Mouse (Mus musculus) adrenal gland, adult 10 weeks (tissue): ENCODE results near the gene Elk1. TPM values are rescaled to one million over a fixed set of nuclear protein-coding genes. Genes with fewer than 3 reads are reported as not detected.

Experiments used
- polyA plus RNA-seq: library from polyadenylated mRNA; stranded (reverse); fragments of 350-450 nt; fragmentation: Illumina TruSeq; extraction: RNeasy Lipid Tissue Mini Kit (QIAGEN cat#74804); gene quantifications from one replicate; pipeline ENCODE4 v1.2.3, GENCODE M21; 2014; ENCODE audit warnings: low read depth, low replicate concordance

The Elk1 gene
- polyA plus RNA-seq = 16.3 TPM

DNA sequence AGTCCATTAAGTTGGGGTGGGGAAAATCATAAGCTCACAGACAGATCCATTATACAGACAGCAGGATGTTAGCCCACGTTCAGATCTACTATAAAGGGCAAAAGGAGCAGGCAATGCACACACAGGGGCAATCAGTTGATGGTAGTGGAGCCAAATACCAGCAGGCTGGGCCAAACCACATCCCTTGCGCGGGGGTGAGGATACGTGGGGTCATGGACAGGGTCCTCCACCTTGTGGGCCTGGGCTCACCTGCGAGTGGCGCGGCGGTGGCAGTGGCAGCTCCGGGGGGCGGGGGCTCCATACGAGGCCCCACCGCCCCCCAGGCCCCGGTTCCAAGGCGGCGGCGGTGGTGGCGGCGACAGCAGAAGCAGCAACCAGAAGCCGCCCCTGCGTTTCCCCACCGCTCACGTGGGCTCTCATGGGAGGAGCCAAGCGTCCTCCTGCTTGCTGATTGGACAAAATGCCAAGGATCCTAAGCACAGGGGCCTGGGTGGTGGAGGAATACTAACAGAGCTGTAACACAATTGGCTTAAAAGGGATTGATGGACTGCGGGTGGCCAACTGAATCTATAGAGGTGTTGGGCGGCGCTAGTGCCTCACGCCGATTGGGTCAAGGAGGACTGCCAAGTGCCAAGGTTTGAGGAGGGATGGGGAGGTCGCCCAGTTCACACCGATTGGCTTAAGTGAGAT is at the start of gene Elk1:
TSS of gene Elk1 (minus strand) at position 418 of the 690 bp plus-strand sequence.

DNA sequence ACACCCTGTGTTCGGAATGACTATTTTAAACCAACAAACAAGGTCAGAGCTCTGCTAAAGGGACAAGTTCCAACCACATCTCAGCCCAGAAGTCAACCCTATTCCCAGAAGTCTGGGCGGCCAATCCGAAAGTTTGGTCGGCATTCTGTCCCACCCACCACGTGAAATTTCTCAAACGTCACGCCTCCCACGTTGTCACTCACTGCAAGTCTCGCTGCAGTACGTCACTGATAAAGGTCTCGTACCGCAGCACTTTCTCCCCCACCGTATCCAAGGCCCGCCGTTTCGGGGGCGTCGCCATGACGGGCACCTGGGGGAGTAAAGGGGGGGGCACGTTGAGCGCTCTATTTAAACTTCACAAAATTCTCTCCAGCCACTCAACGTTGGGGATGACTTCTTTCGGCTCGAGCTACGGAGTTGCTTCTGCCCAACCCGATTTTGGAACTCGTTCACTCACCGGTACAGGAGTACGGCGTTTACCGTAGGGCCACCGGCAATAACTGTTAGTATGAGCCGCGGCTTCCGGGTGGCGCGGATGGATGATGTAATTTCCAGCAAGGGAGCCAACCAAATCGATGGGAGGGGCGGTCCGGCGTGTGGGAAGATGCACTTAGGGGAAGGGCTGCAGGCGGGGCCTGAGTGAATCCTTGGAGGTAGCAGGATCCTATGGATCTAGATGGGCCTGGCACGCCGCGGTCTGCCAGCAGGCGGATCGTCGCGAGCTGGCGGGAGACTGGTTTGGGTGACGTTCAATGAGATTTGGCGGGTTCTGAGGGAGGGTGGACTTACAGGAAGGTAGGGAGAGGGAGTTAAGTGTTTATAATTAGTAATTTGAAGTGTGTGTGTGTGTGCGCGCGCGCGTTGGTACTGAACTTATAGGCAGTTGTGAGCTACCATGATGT is 11.3 kb upstream of the Elk1 start, which contains the start of gene Uxt:
TSS of gene Uxt (minus strand) at position 541 of the 902 bp plus-strand sequence.

DNA sequence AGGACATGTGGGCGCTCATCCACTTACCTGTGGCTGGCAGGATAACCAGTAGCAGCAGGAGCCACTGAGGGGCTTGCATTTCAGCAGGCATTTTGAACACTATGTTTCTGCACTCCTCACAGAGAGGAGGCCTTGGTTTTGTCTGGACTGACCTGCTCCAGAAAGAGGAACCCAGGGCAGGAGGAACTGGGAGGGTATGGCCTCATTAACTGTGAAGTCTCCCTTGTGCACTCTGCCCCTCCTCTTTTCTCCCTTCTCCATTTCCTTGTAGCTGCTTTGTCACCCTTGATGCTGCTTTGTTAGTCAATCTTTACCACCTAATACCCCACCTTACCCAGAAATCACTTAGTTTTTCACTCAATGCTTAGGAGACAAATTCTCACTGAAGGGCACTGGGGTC is 19.0 kb downstream of the Elk1 start, which contains the start of gene Cfp:
TSS of gene Cfp (minus strand) at position 192 of the 400 bp plus-strand sequence.

DNA sequence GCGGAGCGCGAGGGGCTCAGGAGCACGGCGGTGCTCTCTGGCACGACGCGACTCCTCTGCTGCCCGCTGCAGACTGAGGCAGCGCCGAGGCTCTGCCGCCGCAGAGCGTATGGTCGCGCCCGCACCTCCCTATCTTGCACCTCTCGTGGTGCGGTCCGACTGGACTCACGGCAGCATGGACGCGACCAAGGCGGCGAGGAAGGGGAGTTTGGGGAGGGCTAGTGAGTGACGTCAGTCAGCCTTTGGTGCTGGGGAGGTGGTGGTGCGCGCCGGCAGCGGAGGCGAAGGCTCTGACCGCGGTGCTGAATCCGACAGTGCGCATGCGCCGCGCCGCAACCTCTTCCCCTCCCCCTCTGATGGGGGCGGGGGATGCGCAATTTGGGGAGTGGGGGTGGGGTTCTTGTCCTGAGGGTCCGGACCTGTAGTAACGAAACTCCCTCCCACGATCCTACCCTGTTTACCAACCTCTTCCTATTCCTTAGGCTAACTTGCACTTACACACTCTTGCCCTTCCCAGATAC is 29.5 kb downstream of the Elk1 start, which contains the start of gene Syn1:
TSS of gene Syn1 (minus strand) at position 161 of the 521 bp plus-strand sequence.

Other genes with a start within 250 kb of the Elk1 start
- gene Usp11, start 246.7 kb downstream of the Elk1 start, polyA plus RNA-seq = 11.5 TPM
- 136 TPM for gene Araf, start 152.8 kb downstream of the Elk1 start, polyA plus RNA-seq
- gene Timp1, start 80.4 kb downstream of the Elk1 start, polyA plus RNA-seq = 7.8 TPM
- 12.4 TPM for gene Syn1, start 29.6 kb downstream of the Elk1 start, polyA plus RNA-seq
- gene Cfp, start 19.1 kb downstream of the Elk1 start, polyA plus RNA-seq = not detected
- gene Uxt, start 11.4 kb upstream of the Elk1 start, polyA plus RNA-seq = 28.1 TPM
- 30.4 TPM for gene Zfp182, start 111.7 kb upstream of the Elk1 start, polyA plus RNA-seq
- not detected for gene Spaca5, start 117.8 kb upstream of the Elk1 start, polyA plus RNA-seq
- 4.8 TPM for gene Zfp300, start 138.9 kb upstream of the Elk1 start, polyA plus RNA-seq
- gene Ssxa1, start 165.2 kb upstream of the Elk1 start, polyA plus RNA-seq = not detected
- not detected for gene Gm21876, start 225.0 kb upstream of the Elk1 start, polyA plus RNA-seq